In the genomic region with DNA sequence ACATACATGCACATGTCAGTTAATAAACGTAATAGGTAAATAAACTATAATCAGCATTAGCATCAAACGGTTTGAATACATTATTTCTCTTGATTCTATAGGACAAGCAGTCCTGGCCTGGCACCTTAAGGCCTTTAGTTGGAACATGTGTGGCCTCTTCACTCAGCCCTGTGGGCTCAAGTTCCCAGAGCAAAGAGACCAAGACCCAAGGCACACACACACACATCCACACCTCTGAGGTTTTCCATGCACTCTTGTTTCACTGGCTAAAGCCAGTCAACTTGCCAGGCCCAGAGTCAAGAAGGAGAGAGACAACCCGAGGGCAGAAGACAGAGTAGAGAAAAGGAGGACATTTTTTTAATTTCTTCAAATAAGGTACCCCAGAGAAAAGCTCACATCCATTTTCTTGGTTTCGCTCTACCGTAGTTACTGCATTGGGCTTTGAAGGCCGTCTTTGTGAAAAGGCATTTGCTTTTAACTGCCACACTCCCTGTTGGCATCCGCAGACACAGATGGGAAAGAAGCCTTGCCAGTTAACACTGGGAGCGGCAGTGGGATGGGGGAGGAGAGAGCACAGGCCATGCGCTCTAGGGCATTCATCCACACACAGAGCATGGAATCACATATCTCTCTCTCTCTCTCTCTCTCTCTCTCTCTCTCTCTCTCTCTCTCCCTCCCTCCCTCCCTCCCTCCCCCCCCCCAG, we compare ENCODE assay signal across 8 mouse cellular contexts. TPM values are rescaled to one million over a fixed set of nuclear protein-coding genes. Genes with fewer than 3 reads are reported as not detected.
DNase-seq lines count a peak whose midpoint lies in the region.

No protein-coding gene starts in this region.

- intact Hi-C loops in gastrocnemius, postnatal 14 days (cut with DNase I; ENCODE audit: low total_unique reads): no loop called here

- DNase-seq in layer of hippocampus, adult 11-12 months (ENCODE audit: low spot score): peak; percentile 39
- DNase-seq in layer of hippocampus, adult 9-10 months (ENCODE audit: low spot score): no peak
- DNase-seq in brain, embryonic 18.5 days (ENCODE audit: low read depth, low spot score): peak; percentile 54
- peak; percentile 83 to 88 for DNase-seq in cerebellum, postnatal 14 days
- peak; percentile 25 to 28 for DNase-seq in layer of hippocampus, adult 8-10 months (ENCODE audit: low spot score in 2 of 2)
- no peak for DNase-seq in gastrocnemius, postnatal 14 days
- DNase-seq in testis, postnatal 10 days (ENCODE audit: low spot score): no peak
- no peak for DNase-seq in ovary, adult 18-20 months (ENCODE audit: low spot score)

RNA-seq across cellular contexts. Expression of a gene that starts 22.2 kb away (rescaled TPM):
- total RNA-seq in layer of hippocampus, adult 8-10 months (2022): 1 to 10 TPM; 1.1 to 5.9 (median 4.1) TPM
- total RNA-seq in gastrocnemius, postnatal 14 days (2021): 1 to 10 TPM; 2.0 to 2.4 TPM

Comparison
In these comparisons a context has a peak if more than half of its experiments do, and no peak if none do; other contexts are left out.
1. DNase-seq: peak in layer of hippocampus, adult 11-12 months (single experiment), brain, embryonic 18.5 days (single experiment), cerebellum, postnatal 14 days (2 of 2) and layer of hippocampus, adult 8-10 months (2 of 2); none in layer of hippocampus, adult 9-10 months (single experiment), gastrocnemius, postnatal 14 days (single experiment), testis, postnatal 10 days (single experiment) and ovary, adult 18-20 months (single experiment).